Mouse (Mus musculus) layer of hippocampus, adult 2 months (tissue): ENCODE results near the gene Rgl1. TPM values are rescaled to one million over a fixed set of nuclear protein-coding genes. Genes with fewer than 3 reads are reported as not detected.
A peak's percentile ranks its signal among the peaks of the same experiment; 100 is the strongest.
"Not testable (repeated sequence)": the region's sequence is repeated elsewhere in the genome, so short reads cannot be mapped to it uniquely, and the experiment has no call there.

ENCODE experiments used
- DNase-seq, 2 experiments: peaks; one replicate each; pipeline ENCODE4 v3.0.0; 2022; ENCODE audit warnings: low spot score in 2 of 2
- H3K27ac ChIP-seq: fragments of 200-600 bp; 2 replicates; pipeline ENCODE4 v1.8.1; 2022
- H3K4me3 ChIP-seq: fragments of 200-600 bp; 2 replicates; pipeline ENCODE4 v1.8.1; 2022; ENCODE audit warnings: mild to moderate bottlenecking
- CTCF ChIP-seq: fragments of 200-600 bp; conservative IDR thresholded peaks from 2 replicates; pipeline ENCODE4 v1.8.1; 2022; ENCODE audit warnings: antibody characterized with exemption, mild to moderate bottlenecking, moderate library complexity
- total RNA-seq, 2 experiments: library from RNA; stranded (reverse); gene quantifications; 2 replicates each; pipeline ENCODE4 v1.2.3; 2021

The Rgl1 gene
- total RNA-seq, 2 experiments from 2014 or later: 126 TPM

- H3K27ac ChIP-seq: 0 out of 2 replicates have a peak overlapping the region, but pooled peaks have one; percentile 8
- H3K4me3 ChIP-seq: no peak overlapping the region
- no peak for TF ChIP-seq CTCF
- DNase-seq: no peak
Measured at GRCm38 (mm10) chr1:152795688-152796255, 29.6 kb upstream of the Rgl1 start.

GRCm38 (mm10) chr1:152793495-152794130, 27.5 kb upstream of the Rgl1 start:
- DNase-seq: no peak
- Histone ChIP-seq H3K4me3 (no peak overlapping the region), H3K27ac (peak overlapping the region; percentile 49)
- TF ChIP-seq CTCF: no peak

GRCm38 (mm10) chr1:152792736-152793494, 26.8 kb upstream of the Rgl1 start:
- DNase-seq: peak; percentile 29 to 34
- no peak overlapping the region for H3K4me3 ChIP-seq
- TF ChIP-seq CTCF: no peak
- H3K27ac ChIP-seq: peak overlapping the region; percentile 49

GRCm38 (mm10) chr1:152791269-152791668, 25.1 kb upstream of the Rgl1 start:
- DNase-seq: no peak
- no peak overlapping the region; the same call in 1 of the 2 replicates for H3K27ac ChIP-seq
- TF ChIP-seq CTCF: no peak
- no peak overlapping the region for H3K4me3 ChIP-seq

GRCm38 (mm10) chr1:152790821-152791220, 24.7 kb upstream of the Rgl1 start:
- TF ChIP-seq CTCF: no peak
- DNase-seq: no peak
- H3K4me3 ChIP-seq: no peak overlapping the region
- H3K27ac ChIP-seq: no peak overlapping the region; the same call in 1 of the 2 replicates

- peak; percentile 71 for TF ChIP-seq CTCF
- DNase-seq: no peak
- no peak overlapping the region for H3K4me3 ChIP-seq
- no peak overlapping the region for H3K27ac ChIP-seq
Measured at GRCm38 (mm10) chr1:152790254-152790653, 24.1 kb upstream of the Rgl1 start.

GRCm38 (mm10) chr1:152788121-152788660, 22.0 kb upstream of the Rgl1 start:
- no peak for DNase-seq
- no peak overlapping the region for H3K4me3 ChIP-seq
- H3K27ac ChIP-seq: no peak overlapping the region
- TF ChIP-seq CTCF: no peak

GRCm38 (mm10) chr1:152786953-152787352, 20.8 kb upstream of the Rgl1 start:
- Histone ChIP-seq H3K4me3 (no peak overlapping the region), H3K27ac (no peak overlapping the region)
- no peak for DNase-seq
- TF ChIP-seq CTCF: no peak

- not testable (repeated sequence) for DNase-seq, H3K27ac ChIP-seq, H3K4me3 ChIP-seq
Measured at GRCm38 (mm10) chr1:152785446-152785845, 19.3 kb upstream of the Rgl1 start.

GRCm38 (mm10) chr1:152784620-152785019, 18.5 kb upstream of the Rgl1 start:
- no peak overlapping the region for H3K4me3 ChIP-seq
- DNase-seq: no peak
- H3K27ac ChIP-seq: no peak overlapping the region
- no peak for TF ChIP-seq CTCF

GRCm38 (mm10) chr1:152779071-152779737, 13.1 kb upstream of the Rgl1 start:
- TF ChIP-seq CTCF: peak; percentile 91
- no peak overlapping the region for H3K27ac ChIP-seq
- peak; percentile 53 to 83 for DNase-seq
- H3K4me3 ChIP-seq: no peak overlapping the region

- not testable (repeated sequence) for H3K4me3 ChIP-seq, H3K27ac ChIP-seq, DNase-seq
Measured at GRCm38 (mm10) chr1:152774601-152775000, 8.4 kb upstream of the Rgl1 start.

- Histone ChIP-seq H3K4me3 (no peak overlapping the region; the same call in 1 of the 2 replicates), H3K27ac (peak overlapping the region; percentile 54; the same call in 1 of the 2 replicates)
- DNase-seq: peak; percentile 48 to 55
- TF ChIP-seq CTCF: no peak
Measured at GRCm38 (mm10) chr1:152771016-152771415, 4.9 kb upstream of the Rgl1 start.
